Mouse (Mus musculus) olfactory bulb, adult 2 months (tissue): ENCODE data around the gene Anks1b.

Experiments used
- CTCF ChIP-seq: fragments of 200-500 bp; IDR thresholded peaks from 2 replicates; pipeline ENCODE4 v1.5.1; 2012; ENCODE audit warnings: low read depth, mild to moderate bottlenecking, low read length, moderate library complexity; ENCODE audit not compliant: insufficient read depth
- POLR2A ChIP-seq: fragments of 200-500 bp; IDR thresholded peaks from 2 replicates; pipeline ENCODE4 v1.6.1; 2012; ENCODE audit warnings: mild to moderate bottlenecking, low read depth, low read length, moderate library complexity; ENCODE audit not compliant: insufficient read depth

GRCm38 (mm10) chr10:90863881-90864598 is 990.7 kb downstream of the Anks1b start:
- TF ChIP-seq CTCF (no peak), POLR2A (no peak)
